Mouse (Mus musculus) testis, postnatal 10 days (tissue): ENCODE data around the gene Gm11114.

ENCODE experiments used
- DNase-seq: peaks from one replicate; pipeline ENCODE4 v3.0.0; 2021; ENCODE audit warnings: low spot score

Gene Gm11114

DNA sequence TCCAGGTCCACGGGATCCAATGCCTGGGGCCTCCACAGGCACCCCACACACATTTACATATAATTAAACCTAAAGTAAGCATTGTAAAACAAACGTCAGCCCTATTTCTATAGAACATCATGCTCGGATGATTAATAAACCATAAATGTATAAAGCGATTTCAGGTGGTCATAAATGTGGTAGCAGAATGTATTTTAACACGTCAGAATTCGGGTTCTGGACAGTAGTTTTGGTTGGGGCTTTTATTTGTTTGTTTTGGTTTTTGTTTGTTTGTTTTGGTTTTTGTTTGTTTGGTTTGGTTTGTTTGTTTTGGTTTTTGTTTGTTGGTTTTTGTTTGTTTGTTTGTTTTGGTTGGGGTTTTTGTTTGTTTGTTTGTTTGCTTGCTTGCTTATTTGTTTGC lies at the start of gene Gm11114:
Gene Gm11114, plus strand, starts transcription at position 301 of the 400 bp plus-strand sequence.
- DNase-seq: no peak

- DNase-seq: no peak
Measured at GRCm38 (mm10) chr9:85266847-85267246, 45.7 kb upstream of the Gm11114 start.

DNA sequence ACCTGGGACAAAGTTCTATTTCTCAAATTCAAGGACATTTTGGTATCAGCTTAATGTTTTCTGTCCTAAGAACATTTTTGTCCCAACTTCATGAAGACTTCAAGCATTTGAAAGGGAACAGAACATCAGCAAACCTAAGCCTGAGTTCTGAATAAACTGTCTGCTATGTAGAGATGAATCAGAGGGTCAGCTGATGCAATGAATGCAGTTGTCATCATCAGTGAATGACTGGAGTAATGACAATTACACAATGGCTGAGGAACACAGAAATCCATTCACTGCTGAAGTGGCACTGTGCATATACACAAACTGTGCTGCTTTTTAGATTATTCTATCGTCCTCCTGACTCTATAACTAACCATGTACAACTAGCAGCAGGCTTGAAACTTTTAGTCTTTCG lies 38.5 kb upstream of the Gm11114 start:
- no peak for DNase-seq

- no peak for DNase-seq
Measured at GRCm38 (mm10) chr9:85302849-85303248, 9.7 kb upstream of the Gm11114 start.

GRCm38 (mm10) chr9:85303378-85303777 lies 9.2 kb upstream of the Gm11114 start:
- no peak for DNase-seq

DNA sequence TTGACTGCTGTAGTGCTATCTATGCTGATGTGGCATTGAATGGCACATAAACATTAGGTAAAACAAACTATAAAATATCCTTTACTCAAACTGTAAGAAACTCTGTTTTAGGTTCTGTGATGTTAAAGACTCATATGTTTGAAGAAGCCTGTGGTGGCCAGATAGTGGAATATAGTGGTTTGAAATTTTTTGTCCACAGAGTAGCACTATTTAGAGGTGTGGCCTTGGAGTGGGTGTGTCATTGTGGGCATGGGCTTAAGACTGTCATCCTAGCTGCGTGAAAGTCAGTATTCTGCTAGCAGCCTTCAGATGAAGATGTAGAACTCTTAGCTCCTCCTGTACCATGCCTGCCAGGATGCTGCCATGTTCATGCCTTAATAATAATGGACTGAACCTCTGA lies 3.5 kb downstream of the Gm11114 start:
- no peak for DNase-seq

- no peak for DNase-seq
Measured at GRCm38 (mm10) chr9:85320167-85320951, 7.8 kb downstream of the Gm11114 start.

GRCm38 (mm10) chr9:85324158-85324875 lies 11.7 kb downstream of the Gm11114 start:
- DNase-seq: no peak

GRCm38 (mm10) chr9:85325201-85325868 lies 12.8 kb downstream of the Gm11114 start:
- DNase-seq: no peak

DNA sequence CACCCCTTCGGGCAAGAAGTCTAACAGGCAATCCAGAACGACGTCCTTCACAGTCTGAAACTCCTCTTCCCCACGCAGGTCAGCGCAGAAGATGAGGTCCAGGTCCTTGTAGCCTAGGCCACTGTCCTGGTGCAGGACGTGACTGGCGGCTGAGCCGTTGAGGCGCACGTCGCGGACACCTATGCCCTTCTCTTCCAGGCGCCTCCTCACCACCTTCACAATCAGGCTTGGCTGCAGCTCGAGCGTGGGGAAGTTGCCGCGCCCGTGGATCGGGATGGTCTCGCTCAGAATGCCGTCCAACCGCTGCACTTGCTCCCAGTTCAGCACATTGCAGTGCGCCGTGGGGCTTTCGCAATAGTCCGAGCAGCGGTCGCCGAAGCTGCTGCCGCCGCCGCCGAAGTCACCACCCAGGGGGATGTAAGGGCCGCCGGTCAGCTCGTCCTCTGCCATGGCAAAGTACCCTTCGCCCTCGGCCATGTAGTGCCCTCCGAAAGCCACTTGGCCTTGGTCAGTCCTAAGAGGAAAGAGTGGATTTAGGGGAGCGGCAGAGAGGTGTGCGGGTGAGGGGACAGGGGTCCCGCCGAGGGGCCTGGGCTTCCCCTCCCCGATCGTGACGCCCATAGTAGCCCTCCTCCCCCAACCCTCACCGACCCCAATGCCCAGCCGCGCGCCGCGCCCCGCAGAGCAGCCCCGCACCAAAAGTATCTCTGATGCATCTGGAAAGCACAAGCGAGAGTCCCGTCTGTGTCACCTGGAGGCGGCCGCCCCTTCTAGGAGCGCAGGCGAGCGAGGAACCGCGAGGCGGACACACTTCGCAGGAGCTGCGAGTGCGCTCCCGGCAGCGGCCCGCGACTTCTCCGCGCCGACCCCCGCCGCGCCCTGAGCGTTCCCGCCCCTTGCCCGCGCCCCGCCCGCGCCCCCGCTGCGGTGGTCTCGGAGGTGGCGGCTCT lies 14.0 kb downstream of the Gm11114 start:
- DNase-seq: peak; percentile 53

DNA sequence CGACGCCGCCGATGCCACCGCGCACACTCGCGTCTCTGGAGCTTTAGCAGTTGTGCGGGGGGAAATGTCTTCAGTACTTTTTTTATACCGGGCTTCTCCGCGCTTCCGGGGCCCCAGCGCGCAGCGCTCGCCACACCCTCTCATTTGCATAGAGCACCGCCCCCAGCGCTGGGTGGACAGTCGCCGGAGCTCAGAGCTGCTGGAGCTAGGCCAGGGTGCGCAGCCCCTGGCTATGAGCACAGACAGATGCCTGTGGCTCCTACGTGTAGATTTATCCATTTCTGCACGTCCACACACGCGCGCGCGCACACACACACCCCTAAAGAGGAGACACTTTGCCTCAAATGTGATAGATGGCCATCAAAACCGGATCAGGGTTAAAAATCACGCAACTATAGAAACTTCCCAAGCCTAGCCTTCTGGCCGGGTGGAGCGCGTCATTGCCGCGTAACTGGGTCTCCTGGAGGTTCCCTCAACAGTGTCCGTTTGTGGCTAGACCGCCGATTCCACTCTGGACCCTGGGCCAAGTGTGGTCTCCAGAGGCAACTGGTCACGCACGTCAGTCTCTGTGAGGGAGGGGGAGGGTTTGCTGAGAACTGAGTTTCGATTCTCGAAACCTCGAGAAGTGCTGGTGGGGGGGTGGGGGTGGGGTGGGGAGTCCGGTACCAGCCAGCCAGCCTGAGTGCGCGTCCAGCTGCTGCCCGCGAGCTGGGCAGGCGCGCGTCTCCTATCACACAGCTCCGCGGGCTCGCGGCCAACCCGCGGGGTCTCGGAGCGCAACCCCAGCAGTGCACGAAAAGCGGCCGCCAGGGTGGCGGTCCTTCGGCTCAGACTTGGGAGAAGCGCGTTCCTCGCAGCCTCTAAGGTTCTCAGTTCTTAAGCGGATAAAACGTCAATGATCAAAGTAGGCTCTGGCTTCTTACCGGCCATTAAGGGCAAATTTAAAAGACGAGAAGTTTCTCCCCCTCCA lies 15.0 kb downstream of the Gm11114 start, which contains the start of gene Tent5a:
Gene Tent5a, minus strand, starts transcription at position 107 of the 970 bp plus-strand sequence.
- DNase-seq: peak; percentile 87

- peak; percentile 94 for DNase-seq
Measured at GRCm38 (mm10) chr9:85328259-85328658, 15.7 kb downstream of the Gm11114 start.

- DNase-seq: no peak
Measured at GRCm38 (mm10) chr9:85331521-85331920, 18.9 kb downstream of the Gm11114 start.

DNA sequence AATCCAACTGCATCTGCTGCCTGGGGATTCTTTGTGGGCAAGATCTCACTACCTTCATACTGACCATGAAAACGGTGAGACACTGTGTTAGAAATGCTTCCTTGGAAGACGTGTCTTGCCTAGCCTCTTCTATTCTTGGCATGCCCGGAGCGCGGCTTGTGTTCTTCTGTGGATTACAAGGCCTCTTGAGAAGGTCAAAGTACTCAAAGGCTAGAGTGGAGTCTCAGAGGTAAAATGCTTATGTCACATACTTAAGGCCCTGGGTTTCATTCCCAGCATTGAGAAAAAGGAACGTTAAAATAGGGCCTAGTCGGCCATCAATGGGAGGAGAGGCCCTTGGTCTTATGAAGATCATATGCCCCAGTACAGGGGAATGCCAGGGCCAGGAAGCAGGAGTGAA lies 23.5 kb downstream of the Gm11114 start:
- no peak for DNase-seq

GRCm38 (mm10) chr9:85340303-85340702 lies 27.7 kb downstream of the Gm11114 start:
- no peak for DNase-seq

GRCm38 (mm10) chr9:85342892-85343785 lies 30.6 kb downstream of the Gm11114 start:
- no peak for DNase-seq

- DNase-seq: no peak
Measured at GRCm38 (mm10) chr9:85347823-85348523, 35.4 kb downstream of the Gm11114 start.

DNA sequence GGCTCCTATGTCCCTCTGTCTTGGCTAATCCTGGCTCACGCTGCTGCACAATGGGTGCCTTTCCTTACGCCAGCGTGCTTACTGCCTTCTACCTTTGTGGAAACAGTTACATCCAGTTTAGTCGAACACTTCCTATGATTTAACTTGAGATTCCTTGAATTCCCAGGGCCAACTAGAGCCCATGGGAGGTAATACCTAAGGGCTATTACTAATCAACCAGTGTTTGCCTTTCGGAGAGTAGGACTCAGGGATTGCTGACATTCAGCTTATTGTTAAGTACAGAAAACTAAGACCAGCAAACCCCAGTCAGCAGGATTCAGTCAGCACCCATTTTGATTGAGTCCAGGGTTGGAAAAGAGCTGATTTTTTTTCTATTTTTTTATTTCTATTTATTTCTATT lies 43.0 kb downstream of the Gm11114 start:
- no peak for DNase-seq
